Mouse (Mus musculus) midbrain, embryonic 16.5 days (tissue): ENCODE results near the gene Chid1. TPM values are rescaled to one million over a fixed set of nuclear protein-coding genes. Genes with fewer than 3 reads are reported as not detected.

Experiments
- ATAC-seq: fragments of 200-750 bp; cut with Nextera tagmentation; 2 replicates; pipeline ENCODE4 v1.8.0; 2017; ENCODE audit warnings: moderate TSS enrichment
- H3K27ac ChIP-seq: fragments of 300-500 bp; sonication (generic); 2 replicates; pipeline ENCODE4 v1.5.1; 2014; ENCODE audit warnings: mild to moderate bottlenecking, low read length, mixed read lengths
- H3K27me3 ChIP-seq: fragments of 300-500 bp; sonication (generic); 2 replicates; pipeline ENCODE4 v1.6.1; 2014; ENCODE audit warnings: low read depth, low read length, mixed read lengths; ENCODE audit not compliant: control insufficient read depth, insufficient read depth
- H3K36me3 ChIP-seq: fragments of 300-500 bp; sonication (generic); 2 replicates; pipeline ENCODE4 v1.6.1; 2014; ENCODE audit warnings: mild to moderate bottlenecking, low read length, moderate library complexity, mixed read lengths; ENCODE audit not compliant: control insufficient read depth, insufficient read depth
- H3K4me1 ChIP-seq: fragments of 300-500 bp; sonication (generic); 2 replicates; pipeline ENCODE4 v1.6.1; 2014; ENCODE audit warnings: mild to moderate bottlenecking, low read length, mixed read lengths; ENCODE audit not compliant: control insufficient read depth, insufficient read depth
- H3K4me2 ChIP-seq: fragments of 300-500 bp; sonication (generic); 2 replicates; pipeline ENCODE4 v1.6.1; 2014; ENCODE audit warnings: mild to moderate bottlenecking, low read length, mixed read lengths
- H3K4me3 ChIP-seq: fragments of 300-500 bp; sonication (generic); 2 replicates; pipeline ENCODE4 v1.5.1; 2014; ENCODE audit warnings: low read depth, mild to moderate bottlenecking, low read length, moderate library complexity, mixed read lengths
- H3K9ac ChIP-seq: fragments of 300-500 bp; sonication (generic); 2 replicates; pipeline ENCODE4 v1.6.1; 2014; ENCODE audit warnings: low read depth, low read length, mixed read lengths
- H3K9me3 ChIP-seq: fragments of 300-500 bp; sonication (generic); replicated peaks from 2 replicates; pipeline ENCODE4 v1.6.1; 2014; ENCODE audit warnings: mild to moderate bottlenecking, low read length, mixed read lengths; ENCODE audit not compliant: control insufficient read depth, poor library complexity, severe bottlenecking
- WGBS: fragments of 180-500 bp; shearing (Covaris S2); extraction: QIAGEN DNeasy Blood & Tissue Kit; methylation state at CpG from one replicate; pipeline ENCODE4 v1.1.7; 2014; 5-methylcytosine and 5-hydroxymethylcytosine counted together
- polyA plus RNA-seq: library from polyadenylated mRNA; unstranded; fragments of >200 nt; fragmentation: Nextera tagmentation; extraction: Ambion mirVana; gene quantifications from 2 replicates; pipeline ENCODE4 v1.2.1, GENCODE M21; 2015

Chid1 gene
- polyA plus RNA-seq, 1 experiment from 2014 or later: 52.8 TPM

- no peak overlapping the region for H3K27ac ChIP-seq
- 83% methylated on average over 2 of the region's 2 CpGs for WGBS
- H3K4me1 ChIP-seq: peaks cover 24% of the 10 kb centered on the region
- H3K36me3 ChIP-seq: no peaks in the 10 kb centered on the region
- no peak overlapping the region for H3K9ac ChIP-seq
- H3K27me3 ChIP-seq: no peaks in the 10 kb centered on the region
- no peak overlapping the region for H3K4me3 ChIP-seq
- no peak overlapping the region for H3K4me2 ChIP-seq
- ATAC-seq: no peak
- no peaks in the 10 kb centered on the region for H3K9me3 ChIP-seq
Observed at GRCm38 (mm10) chr7:141485606-141486005, 54.1 kb downstream of the Chid1 start.

GRCm38 (mm10) chr7:141485186-141485585, 54.5 kb downstream of the Chid1 start:
- Histone ChIP-seq H3K4me2 (no peak overlapping the region), H3K27me3 (no peaks in the 10 kb centered on the region), H3K27ac (no peak overlapping the region), H3K9me3 (no peaks in the 10 kb centered on the region), H3K4me3 (no peak overlapping the region), H3K36me3 (no peaks in the 10 kb centered on the region), H3K9ac (no peak overlapping the region), H3K4me1 (peaks cover 25% of the 10 kb centered on the region)
- ATAC-seq: no peak
- 65% methylated on average over 2 of the region's 2 CpGs for WGBS

- no peaks in the 10 kb centered on the region for H3K36me3 ChIP-seq
- H3K27me3 ChIP-seq: no peaks in the 10 kb centered on the region
- no peak for ATAC-seq
- 87% methylated on average over 4 of the region's 5 CpGs for WGBS
- no peaks in the 10 kb centered on the region for H3K9me3 ChIP-seq
- H3K4me2 ChIP-seq: no peak overlapping the region
- H3K27ac ChIP-seq: no peak overlapping the region
- no peak overlapping the region for H3K9ac ChIP-seq
- peaks cover 25% of the 10 kb centered on the region for H3K4me1 ChIP-seq
- no peak overlapping the region for H3K4me3 ChIP-seq
Observed at GRCm38 (mm10) chr7:141484186-141485120, 55.2 kb downstream of the Chid1 start.

GRCm38 (mm10) chr7:141483114-141483653, 56.5 kb downstream of the Chid1 start:
- WGBS: 75% methylated on average over 6 of the region's 6 CpGs
- Histone ChIP-seq H3K27me3 (no peaks in the 10 kb centered on the region), H3K36me3 (no peaks in the 10 kb centered on the region), H3K4me3 (peak overlapping the region; percentile 69), H3K9me3 (no peaks in the 10 kb centered on the region), H3K4me2 (peak overlapping the region; percentile 68), H3K27ac (no peak overlapping the region), H3K4me1 (peaks cover 25% of the 10 kb centered on the region), H3K9ac (peak overlapping the region; percentile 28)
- no peak for ATAC-seq

GRCm38 (mm10) chr7:141482531-141483024, 57.1 kb downstream of the Chid1 start:
- Histone ChIP-seq H3K27ac (peak overlapping the region; percentile 81; the same call in 1 of the 2 replicates), H3K4me2 (peak overlapping the region; percentile 68), H3K9ac (peak overlapping the region; percentile 81), H3K27me3 (peaks cover 2% of the 10 kb centered on the region; the same call in 1 of the 2 replicates), H3K4me3 (peak overlapping the region; percentile 69), H3K4me1 (peaks cover 25% of the 10 kb centered on the region), H3K9me3 (no peaks in the 10 kb centered on the region), H3K36me3 (no peaks in the 10 kb centered on the region)
- 7% methylated on average over 11 of the region's 11 CpGs for WGBS
- peak; percentile 39 for ATAC-seq

GRCm38 (mm10) chr7:141481498-141482401, 57.9 kb downstream of the Chid1 start:
- H3K36me3 ChIP-seq: no peaks in the 10 kb centered on the region
- peak overlapping the region; percentile 68 for H3K4me2 ChIP-seq
- H3K27me3 ChIP-seq: peaks cover 7% of the 10 kb centered on the region
- peak overlapping the region; percentile 81 for H3K27ac ChIP-seq
- under 1% methylated on average over 81 of the region's 81 CpGs for WGBS
- H3K4me3 ChIP-seq: peak overlapping the region; percentile 69
- peaks cover 25% of the 10 kb centered on the region for H3K4me1 ChIP-seq
- H3K9ac ChIP-seq: peak overlapping the region; percentile 81
- ATAC-seq: peak; percentile 55
- H3K9me3 ChIP-seq: no peaks in the 10 kb centered on the region

GRCm38 (mm10) chr7:141480842-141481497, 58.7 kb downstream of the Chid1 start:
- Histone ChIP-seq H3K9ac (peak overlapping the region; percentile 81; the same call in 1 of the 2 replicates), H3K4me1 (peaks cover 28% of the 10 kb centered on the region), H3K27me3 (peaks cover 13% of the 10 kb centered on the region), H3K4me2 (peak overlapping the region; percentile 68), H3K4me3 (peak overlapping the region; percentile 69), H3K27ac (peak overlapping the region; percentile 81), H3K9me3 (no peaks in the 10 kb centered on the region), H3K36me3 (no peaks in the 10 kb centered on the region)
- ATAC-seq: peak; percentile 57
- 5% methylated on average over 10 of the region's 10 CpGs for WGBS

- Histone ChIP-seq H3K4me1 (peaks cover 36% of the 10 kb centered on the region), H3K27me3 (peaks cover 14% of the 10 kb centered on the region), H3K36me3 (no peaks in the 10 kb centered on the region), H3K4me2 (no peak overlapping the region), H3K27ac (no peak overlapping the region), H3K4me3 (no peak overlapping the region), H3K9me3 (no peaks in the 10 kb centered on the region), H3K9ac (no peak overlapping the region)
- WGBS: 78% methylated on average over 5 of the region's 5 CpGs
- ATAC-seq: no peak
Observed at GRCm38 (mm10) chr7:141478270-141478748, 61.3 kb downstream of the Chid1 start.
